Mouse (Mus musculus) cerebellum, adult 11-12 months (tissue): ENCODE results near the gene Eif4g3.

Experiments used
- DNase-seq: peaks from one replicate; pipeline ENCODE4 v3.0.0; 2022

Gene Eif4g3

DNA sequence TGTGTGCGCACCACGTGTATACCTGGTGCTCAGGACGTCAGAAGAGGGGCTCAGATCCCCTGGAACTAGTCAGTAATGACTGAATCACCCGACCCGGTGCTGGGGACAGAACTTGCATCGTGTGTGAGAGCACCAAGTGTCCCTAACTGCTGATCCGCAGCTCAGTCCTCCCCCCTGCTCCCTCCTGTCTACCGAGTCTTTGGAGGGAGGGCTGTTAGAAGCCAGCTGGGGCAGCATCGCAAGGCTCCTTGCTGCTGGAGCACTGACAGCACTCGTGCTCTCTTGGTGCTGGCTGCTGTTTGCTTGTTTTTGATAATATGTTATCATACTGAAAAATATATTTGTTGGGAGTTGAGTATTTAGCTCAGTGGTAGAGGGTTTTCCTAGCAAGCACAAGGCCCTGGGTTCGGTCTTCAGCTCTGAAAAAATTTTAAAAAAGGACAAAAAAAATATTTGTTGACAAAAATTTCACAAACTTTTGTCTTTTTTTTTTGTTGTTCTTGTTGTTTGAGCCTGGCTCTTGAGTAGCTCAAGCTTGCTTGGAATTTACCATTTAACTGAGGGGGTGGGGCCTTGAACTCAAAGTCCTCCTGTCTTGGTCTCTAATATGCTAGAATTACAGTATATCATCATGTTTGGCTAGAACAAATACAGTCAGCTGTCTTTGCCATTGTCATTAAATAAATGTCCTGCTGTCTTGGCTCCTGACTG, 72.2 kb downstream of the Eif4g3 start:
- no peak for DNase-seq

DNA sequence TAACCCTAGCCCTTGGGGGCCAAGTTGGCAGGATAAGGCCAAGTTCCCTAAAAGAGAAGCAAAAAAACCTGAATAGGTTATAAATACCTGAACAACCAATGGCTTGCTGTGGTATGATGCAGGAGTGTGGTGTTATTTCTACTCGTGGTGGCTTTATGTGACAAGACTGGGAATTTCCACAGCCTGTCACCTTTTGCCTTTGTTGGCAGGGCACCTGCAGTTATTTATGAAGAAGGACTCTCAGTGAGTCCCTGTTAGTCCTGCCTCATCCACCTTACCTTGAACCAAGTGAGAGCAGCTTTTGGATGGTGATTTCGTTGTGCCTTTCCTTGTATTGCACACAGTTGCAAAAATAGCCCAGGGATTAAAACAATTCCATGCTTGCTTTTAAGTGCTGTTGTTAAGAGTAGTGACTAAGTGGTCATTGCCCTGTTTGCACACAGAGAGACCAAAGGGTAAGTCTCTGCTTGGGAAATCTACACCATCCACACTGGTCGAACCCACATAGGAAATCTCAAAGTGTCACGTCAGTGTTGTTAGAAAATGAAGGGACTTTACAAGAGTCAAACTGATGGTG, 72.9 kb downstream of the Eif4g3 start:
- peak; percentile 63 for DNase-seq

DNA sequence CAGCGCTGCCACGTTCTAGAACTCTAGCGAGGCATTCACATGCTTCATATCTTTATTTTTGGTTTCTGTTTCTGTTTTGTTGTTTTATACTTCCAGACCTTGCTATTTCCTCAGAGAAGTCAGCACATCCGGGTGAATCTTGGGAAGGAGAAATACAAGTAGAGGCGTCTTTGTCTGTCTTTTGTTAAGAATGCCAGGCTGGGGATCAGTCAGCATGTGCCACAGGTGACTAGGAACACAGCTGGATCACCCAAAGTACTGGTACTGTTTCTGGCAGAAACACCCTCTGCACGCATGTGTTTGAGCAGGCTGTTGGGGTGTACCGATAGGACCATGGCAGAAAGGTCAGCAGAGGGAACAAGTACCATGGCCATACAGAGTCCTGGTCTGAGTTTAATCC, 73.6 kb downstream of the Eif4g3 start:
- DNase-seq: no peak

DNA sequence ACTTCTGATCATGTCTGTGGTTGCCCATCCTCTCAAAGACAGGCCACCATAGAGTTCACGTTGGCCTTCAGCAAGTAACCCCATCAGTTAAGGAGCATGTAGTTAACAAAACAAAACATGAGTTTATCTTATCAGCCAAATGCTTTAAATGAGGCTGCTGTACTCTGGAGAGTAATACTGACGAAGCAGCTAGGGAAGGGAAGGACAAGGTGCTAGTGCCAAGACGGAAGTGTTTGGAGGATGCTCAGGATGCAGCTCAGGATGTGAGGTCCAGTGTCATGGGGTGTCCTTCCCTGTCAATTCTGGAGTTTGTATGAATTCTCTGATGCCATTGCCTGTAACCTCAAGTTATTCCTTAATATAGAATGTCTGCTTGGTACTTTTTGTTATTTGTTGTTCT, 75.0 kb downstream of the Eif4g3 start:
- no peak for DNase-seq

DNA sequence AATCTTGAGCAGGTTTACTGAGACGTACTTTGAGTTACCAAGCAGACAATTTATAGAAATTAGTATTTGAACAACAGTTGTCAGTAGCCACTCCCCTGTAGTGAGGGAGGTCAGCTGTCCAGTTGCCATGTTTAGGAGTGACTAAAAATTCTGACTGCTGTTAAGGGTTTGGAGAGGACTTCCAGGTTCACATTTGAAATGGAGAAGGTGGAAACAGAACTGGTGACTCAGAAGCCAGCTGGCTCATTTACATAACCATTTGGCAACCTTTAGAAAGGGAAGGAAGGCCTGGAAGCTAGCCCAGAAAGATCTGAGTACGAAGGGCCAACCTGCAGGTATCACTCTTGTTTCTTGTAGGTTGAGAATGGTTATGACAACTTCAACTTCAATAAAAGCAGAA, 75.8 kb downstream of the Eif4g3 start:
- DNase-seq: peak; percentile 92

- DNase-seq: no peak
These were observed 76.5 kb downstream of the Eif4g3 start for GRCm38 (mm10) chr4:138069371-138069770.

DNA sequence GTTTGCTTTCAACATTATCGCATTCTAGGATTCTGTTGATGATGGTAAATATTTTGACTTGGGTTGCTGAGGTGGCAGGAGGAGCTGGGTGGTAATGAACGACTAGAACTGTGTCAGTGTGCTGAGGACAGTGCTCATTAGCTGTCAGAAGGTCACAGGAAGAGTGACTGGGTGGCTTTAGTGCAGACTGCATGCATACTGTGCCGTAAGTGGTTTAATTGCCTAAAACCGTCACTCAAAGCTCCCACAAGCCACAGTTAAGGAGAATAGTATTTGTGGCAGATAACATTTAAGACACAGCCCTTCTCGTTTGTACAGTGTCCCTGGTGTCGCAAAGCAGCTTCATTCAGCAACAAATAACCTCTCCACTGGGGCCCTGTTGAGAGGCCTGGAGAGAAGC, 78.7 kb downstream of the Eif4g3 start:
- DNase-seq: no peak

GRCm38 (mm10) chr4:138073086-138073485, 80.3 kb downstream of the Eif4g3 start:
- DNase-seq: no peak

GRCm38 (mm10) chr4:138073531-138073930, 80.7 kb downstream of the Eif4g3 start:
- DNase-seq: peak; percentile 60

DNA sequence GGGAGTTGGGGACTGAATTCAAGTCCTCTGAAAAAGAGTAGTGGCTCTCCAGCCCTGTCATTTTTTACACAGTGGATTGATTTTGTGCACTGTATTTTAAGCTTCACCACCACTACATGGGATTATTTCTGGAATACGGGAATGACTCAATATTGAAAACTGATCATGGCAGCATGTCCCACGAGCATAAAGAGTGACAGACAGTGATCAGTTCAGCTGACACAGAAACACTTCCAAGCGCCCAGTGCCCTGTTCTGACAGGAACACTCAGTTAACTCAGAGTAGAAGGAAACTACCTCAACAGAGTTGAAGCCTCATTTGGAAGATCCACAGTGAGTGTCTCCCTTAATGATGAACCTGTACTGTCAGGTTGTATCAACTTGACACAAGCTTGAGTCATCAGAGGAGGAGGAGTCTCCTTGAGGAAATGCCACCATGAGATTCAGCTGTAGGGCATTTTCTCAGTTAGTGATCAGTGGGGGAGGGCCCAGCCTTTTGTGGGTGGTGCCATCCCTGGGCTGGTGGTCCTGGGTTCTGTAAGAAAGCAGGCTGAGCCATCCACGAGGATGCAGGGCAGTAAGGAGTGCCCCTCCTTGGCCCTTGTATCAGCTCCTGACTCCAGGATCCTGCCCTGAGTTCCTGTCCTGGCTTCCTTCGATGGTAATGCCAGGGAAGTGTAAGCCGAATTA, 82.2 kb downstream of the Eif4g3 start:
- no peak for DNase-seq

DNA sequence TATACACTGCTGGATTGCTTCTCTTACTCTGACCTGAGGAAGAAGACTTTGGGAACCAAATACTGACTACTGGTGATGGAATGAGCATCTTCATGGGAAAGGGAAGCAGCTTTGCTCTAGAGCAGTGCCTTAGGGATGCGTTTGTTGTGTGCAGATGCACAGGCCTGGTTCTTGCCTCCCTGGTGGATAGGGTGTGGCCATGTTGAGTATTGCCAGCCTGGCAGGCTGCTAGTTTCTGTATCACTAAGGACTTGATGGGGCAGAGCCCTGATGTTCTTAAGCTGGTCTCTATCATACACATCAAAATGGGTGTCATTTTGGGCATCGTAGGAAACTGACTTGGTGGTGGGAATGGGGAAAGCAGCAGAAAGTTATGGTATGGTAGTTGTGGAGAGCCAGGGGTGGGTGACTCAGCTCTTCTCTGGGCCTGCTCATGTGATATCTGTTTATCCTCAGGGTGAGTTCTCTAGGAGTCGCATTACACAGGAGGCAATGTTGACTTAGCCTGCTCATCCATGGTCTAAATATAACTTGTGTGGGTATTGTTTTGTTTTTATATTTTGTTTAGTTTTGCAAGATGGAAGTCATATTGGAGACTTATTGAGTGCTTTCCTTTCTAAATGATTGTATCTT, 85.0 kb downstream of the Eif4g3 start:
- no peak for DNase-seq

DNA sequence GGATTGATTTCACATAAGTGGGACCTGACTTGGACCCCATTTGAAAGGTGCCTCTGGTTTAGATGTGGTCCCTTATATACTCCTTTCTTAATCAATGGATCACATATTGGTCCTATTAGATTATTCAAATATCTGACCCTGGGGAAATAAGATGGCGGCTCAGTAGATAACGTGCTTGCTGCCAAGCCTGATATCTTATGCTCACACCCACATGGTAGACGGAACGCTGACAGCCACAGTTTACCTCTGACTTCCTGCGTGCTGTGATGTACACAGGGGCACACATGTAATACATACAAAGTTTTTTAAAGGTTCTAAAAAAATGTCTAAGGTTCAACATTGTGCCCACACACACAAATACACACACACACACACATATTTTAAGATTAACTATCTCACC, 86.4 kb downstream of the Eif4g3 start:
- DNase-seq: no peak

- DNase-seq: no peak
These were observed 89.6 kb downstream of the Eif4g3 start for GRCm38 (mm10) chr4:138082466-138082865.

DNA sequence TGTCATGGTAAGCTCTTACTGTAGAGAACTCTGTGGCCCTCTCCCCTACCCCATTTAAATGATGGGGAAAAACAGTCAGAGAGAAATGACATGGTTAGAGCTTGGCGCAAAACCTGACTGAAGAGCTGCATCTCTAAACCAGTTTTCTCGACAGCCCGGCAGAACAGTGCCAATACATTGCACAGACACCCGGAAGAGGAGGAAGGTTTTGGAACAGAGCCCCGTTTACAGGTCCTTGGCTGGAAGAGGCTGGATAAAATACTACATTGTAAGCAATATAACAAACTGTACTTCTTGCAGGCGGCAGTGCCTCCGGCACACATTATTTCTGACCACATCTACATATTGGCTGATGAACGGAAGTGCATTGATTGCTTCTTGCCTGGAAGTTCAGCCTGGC, 91.3 kb downstream of the Eif4g3 start:
- no peak for DNase-seq

- no peak for DNase-seq
These were observed 92.2 kb downstream of the Eif4g3 start for GRCm38 (mm10) chr4:138084851-138085573.

DNA sequence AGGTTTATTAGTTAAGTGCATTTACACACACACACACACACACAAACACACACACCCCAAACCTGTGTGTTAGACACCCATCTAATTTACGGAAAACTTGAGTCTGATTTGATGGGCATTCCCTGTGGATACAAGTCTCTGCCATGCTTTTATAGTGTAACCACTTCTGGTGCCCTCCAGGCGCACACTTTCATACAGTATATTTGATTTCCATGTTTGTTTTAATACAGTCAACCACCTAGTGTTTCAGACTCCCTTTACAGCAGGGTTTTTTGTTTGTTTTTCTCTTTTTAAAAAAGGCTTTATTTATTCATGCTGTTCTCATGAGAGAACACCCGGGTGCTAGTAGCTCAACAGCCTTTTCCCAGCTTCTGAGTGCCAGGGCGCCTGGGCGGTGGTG, 94.1 kb downstream of the Eif4g3 start:
- no peak for DNase-seq

DNA sequence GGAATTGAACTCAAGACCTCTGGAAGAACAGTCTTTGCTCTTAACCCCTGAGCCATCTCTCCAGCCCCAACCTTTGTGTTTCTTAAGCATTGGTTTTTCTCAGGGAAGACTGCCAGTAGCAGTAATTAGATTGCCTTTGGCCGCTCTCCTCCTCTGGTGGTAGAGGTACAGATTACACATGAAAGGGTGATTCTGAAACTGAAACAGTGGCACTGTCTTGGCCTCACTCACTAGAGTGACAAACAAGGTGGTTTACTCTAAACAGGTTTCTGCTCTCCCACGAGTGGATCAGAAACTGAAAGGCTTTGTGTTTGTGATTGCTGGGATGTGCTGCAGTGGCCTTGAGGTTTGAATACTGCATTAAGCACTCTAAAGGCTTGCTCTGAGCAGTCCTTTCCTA, 96.7 kb downstream of the Eif4g3 start:
- DNase-seq: no peak

DNA sequence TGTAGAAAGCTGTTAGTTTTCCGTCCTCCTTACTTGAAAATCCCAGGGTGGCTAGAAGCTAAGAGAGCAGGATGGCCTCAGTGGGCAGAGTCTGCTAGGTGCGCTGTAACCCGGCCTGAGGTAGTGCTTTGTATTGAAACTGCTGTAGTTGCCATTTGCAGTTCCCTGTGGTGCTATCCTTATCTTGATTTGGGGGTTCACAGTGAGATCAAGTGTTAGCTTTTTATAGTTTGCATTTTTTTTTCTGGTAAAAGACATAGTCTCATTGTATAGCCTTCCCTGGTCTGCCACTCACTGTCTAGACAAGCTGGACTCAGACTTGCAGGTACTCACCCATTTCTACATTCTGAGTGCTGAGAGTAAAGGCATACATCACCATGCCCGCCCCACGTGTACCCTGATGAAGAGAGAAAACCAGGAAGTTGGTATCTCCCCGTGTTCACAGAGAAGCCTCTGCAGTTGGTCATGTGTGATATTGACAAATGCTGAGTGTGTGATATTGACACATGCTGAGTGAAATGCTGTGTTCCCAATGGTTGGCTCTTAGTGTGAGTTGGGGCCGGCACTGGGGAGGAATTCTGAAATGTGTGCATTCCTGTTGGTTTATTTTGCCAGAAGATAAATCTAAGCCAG, 98.9 kb downstream of the Eif4g3 start:
- no peak for DNase-seq

GRCm38 (mm10) chr4:138100456-138100855, 107.6 kb downstream of the Eif4g3 start:
- no peak for DNase-seq

- DNase-seq: no peak
These were observed 109.0 kb downstream of the Eif4g3 start for GRCm38 (mm10) chr4:138101795-138102194.

DNA sequence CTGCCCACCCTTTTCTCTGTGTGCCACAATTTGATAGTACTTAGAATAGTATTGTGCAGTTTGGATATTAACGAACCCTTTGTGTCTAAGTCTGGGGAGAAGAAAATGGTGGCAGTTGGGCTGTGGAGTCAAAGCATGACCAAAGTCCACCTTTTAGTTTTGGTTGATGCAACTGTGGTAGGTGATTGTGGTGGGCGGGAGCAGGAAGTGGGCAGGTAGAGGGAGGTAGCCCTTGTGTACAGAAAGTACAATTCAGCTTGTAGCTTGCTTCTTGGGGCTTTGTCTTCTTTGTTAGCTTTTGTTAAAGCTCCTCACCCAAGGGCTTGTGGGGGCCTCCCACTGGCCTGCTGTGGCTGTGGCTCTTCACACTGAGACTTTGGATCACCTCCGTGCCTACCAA, 109.6 kb downstream of the Eif4g3 start:
- no peak for DNase-seq

DNA sequence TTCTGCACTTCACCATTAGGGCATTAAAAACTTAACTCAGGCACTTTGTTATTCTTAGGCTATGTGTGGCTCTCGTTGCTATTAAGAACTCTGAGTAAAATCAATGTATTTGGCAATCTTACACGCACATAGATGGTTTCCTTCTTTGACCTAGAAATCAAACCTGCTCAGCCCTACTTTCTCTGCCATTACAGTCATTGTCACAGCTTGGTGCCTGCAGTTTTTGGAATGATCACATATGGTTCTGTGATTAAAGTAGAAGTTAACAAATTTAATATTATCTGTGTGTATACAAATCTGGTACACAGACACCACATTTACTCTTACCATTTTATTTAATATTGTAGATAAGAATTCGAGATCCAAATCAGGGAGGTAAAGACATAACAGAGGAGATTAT, 112.1 kb downstream of the Eif4g3 start:
- no peak for DNase-seq
